In genomic region chr13:58806896-58807628, GRCm38 (mm10) we compare ENCODE assay signal across 8 mouse cellular contexts. TPM values are rescaled to one million over a fixed set of nuclear protein-coding genes. Genes with fewer than 3 reads are reported as not detected.
DNase-seq lines count a peak whose midpoint lies in the region; ATAC-seq lines count a peak whose summit lies in the region.

No protein-coding gene starts in this region.

- peak; percentile 37 for DNase-seq in layer of hippocampus, adult 9-10 months (ENCODE audit: low spot score)
- no peak for DNase-seq in layer of hippocampus, postnatal 10 days (ENCODE audit: low spot score in 2 of 2)
- DNase-seq in embryo, embryonic 9.5 days (ENCODE audit: extremely low spot score), result peak; percentile 47
- no peak for DNase-seq in B cell, adult 2 months
- DNase-seq in cerebellum, postnatal 14 days, result no peak
- DNase-seq in thymus, adult 18-20 months, result no peak

- H3K36me3 ChIP-seq in heart, embryonic 14.5 days (ENCODE audit: control insufficient read depth, insufficient read depth, low read length), result no peaks in the 10 kb centered on the region
- no peaks in the 10 kb centered on the region for H3K36me3 ChIP-seq in liver, embryonic 15.5 days (replicated peaks)

- H3K27me3 ChIP-seq in heart, embryonic 14.5 days (ENCODE audit: control insufficient read depth, insufficient read depth, low read length), result peaks cover 70% of the 10 kb centered on the region
- H3K27me3 ChIP-seq in liver, embryonic 15.5 days, result peaks cover 56% of the 10 kb centered on the region

- H3K4me3 ChIP-seq in heart, embryonic 14.5 days (ENCODE audit: control insufficient read depth in 1 of 2, insufficient read depth in 1 of 2, low read depth in 1 of 2, low read length in 2 of 2), result peak overlapping the region; percentile 54 to 56
- H3K4me3 ChIP-seq in liver, embryonic 15.5 days (replicated peaks), result peak overlapping the region; percentile 21

- under 1% methylated on average over 34 of the region's 34 CpGs for WGBS in heart, embryonic 14.5 days
- WGBS in liver, embryonic 15.5 days (ENCODE audit: insufficient replicate concordance), result 3% methylated on average over 34 of the region's 34 CpGs

- ATAC-seq in heart, embryonic 14.5 days (ENCODE audit: insufficient number of reproducible peaks, insufficient read depth, low FRiP score, low read depth), result no peak
- ATAC-seq in liver, embryonic 15.5 days (ENCODE audit: insufficient read depth), result no peak

- peaks cover 0 to 11% of the 10 kb centered on the region in 2 experiments; a peak in 2 of 4 replicates for H3K4me1 ChIP-seq in heart, embryonic 14.5 days (ENCODE audit: control insufficient read depth in 2 of 2, insufficient read depth in 2 of 2, low read length in 2 of 2)
- H3K4me1 ChIP-seq in liver, embryonic 15.5 days (replicated peaks), result peaks cover 4% of the 10 kb centered on the region; the same call in 1 of the 2 replicates

- no peak overlapping the region for H3K27ac ChIP-seq in heart, embryonic 14.5 days (replicated peaks in 1 of 2; ENCODE audit: control insufficient read depth in 1 of 2, insufficient read depth in 1 of 2, low read depth in 2 of 2, low read length in 2 of 2)
- H3K27ac ChIP-seq in liver, embryonic 15.5 days (replicated peaks), result no peak overlapping the region

- peak overlapping the region; percentile 96 for H3K4me2 ChIP-seq in heart, embryonic 14.5 days (ENCODE audit: low read length)
- H3K4me2 ChIP-seq in liver, embryonic 15.5 days, result peak overlapping the region; percentile 51

- peak overlapping the region; percentile 51 for H3K9ac ChIP-seq in heart, embryonic 14.5 days (ENCODE audit: low read length)
- no peak overlapping the region for H3K9ac ChIP-seq in liver, embryonic 15.5 days

- peaks cover 5% of the 10 kb centered on the region; the same call in 1 of the 2 replicates for H3K9me3 ChIP-seq in heart, embryonic 14.5 days (ENCODE audit: control insufficient read depth, low read length)
- H3K9me3 ChIP-seq in liver, embryonic 15.5 days (replicated peaks), result no peaks in the 10 kb centered on the region

RNA-seq across cellular contexts. Expression of gene Ntrk2, which starts 0.7 kb away (rescaled TPM):
- total RNA-seq in layer of hippocampus, postnatal 10 days (2021), result 100 to 1,000 TPM; 248 to 268 TPM
- 2.4 and 4.2 TPM in 2 replicates for polyA plus RNA-seq in heart, embryonic 14.5 days (2014; fragmentation: Nextera tagmentation; extraction: Ambion mirVana)
- polyA plus RNA-seq in liver, embryonic 15.5 days (2015; fragmentation: Nextera tagmentation; extraction: Ambion mirVana), result 0.17 and 0.23 TPM in 2 replicates

Comparison
In these comparisons a context has a peak if more than half of its experiments do, and no peak if none do; other contexts are left out.
1. DNase-seq: peak in layer of hippocampus, adult 9-10 months (single experiment) and embryo, embryonic 9.5 days (single experiment); none in layer of hippocampus, postnatal 10 days (0 of 2), B cell, adult 2 months (0 of 2), cerebellum, postnatal 14 days (0 of 2) and thymus, adult 18-20 months (0 of 2).